Mouse (Mus musculus): ENCODE results near the gene B230104I21Rik.
A peak's percentile ranks its signal among the peaks of the same experiment; 100 is the strongest.

DNA sequence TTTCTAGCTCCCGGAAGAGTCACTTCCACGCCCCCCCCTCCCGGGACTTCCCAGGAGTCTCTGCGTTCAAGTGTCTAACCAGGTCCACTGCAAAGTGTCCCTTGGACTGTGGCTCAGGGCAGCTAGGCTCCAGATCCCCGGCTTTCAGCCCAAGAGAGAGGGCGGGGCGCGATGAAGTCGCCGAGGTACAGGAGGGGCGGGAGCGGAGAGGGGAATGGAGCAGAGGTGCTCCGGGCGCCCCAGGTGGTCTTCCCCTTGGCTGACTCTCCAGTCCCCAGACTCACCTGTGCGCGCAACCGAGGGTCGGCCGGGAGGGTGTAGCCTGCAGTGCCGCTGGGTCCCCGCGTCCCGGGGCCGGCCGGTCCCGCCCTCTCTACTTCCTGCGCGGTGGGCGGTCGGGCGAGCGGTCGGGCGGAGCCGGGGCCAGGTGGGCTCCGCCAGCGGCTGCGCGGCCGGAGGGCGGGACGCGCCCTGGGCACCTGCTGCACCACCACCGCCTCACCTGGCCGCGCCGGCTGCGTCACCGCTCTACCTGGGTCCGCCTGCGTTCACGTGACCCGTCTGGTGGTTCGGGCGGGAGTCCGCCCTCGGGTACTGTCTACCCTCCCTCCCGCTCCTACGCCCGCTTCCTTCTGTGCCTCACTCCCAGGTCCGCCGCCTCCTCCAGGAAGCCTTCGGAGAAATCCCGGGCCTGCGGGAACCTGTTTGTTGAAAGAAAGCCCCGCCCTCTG is 36.2 kb upstream of the B230104I21Rik start:
- TF ChIP-seq CTCF (IDR thresholded peaks at IDR 0.05; ENCODE audit: low read depth, low read length) (no peak), POLR2A (IDR thresholded peaks at IDR 0.05; ENCODE audit: insufficient read depth, low read length) (peak; percentile 37), EP300 (IDR thresholded peaks at IDR 0.05; ENCODE audit: insufficient read depth, low read depth, low read length) (0 out of 2 replicates have a peak, but pooled peaks have one; percentile 35)
